Mouse (Mus musculus) liver, embryonic 16.5 days (tissue): ENCODE measurements around the gene Cers6. TPM values are rescaled to one million over a fixed set of nuclear protein-coding genes. Genes with fewer than 3 reads are reported as not detected.

Source experiments
- ATAC-seq: fragments of 200-750 bp; cut with Nextera tagmentation; 2 replicates; pipeline ENCODE4 v1.8.0; 2017; ENCODE audit warnings: low read depth, mild to moderate bottlenecking, moderate number of reproducible peaks, moderate library complexity
- H3K27ac ChIP-seq: fragments of 300-500 bp; sonication (generic); 2 replicates; pipeline ENCODE4 v1.5.1; 2014; ENCODE audit warnings: mild to moderate bottlenecking, low read length
- H3K27me3 ChIP-seq: fragments of 300-500 bp; sonication (generic); 2 replicates; pipeline ENCODE4 v1.6.1; 2014; ENCODE audit warnings: low read depth, low read length, mixed read lengths; ENCODE audit not compliant: control insufficient read depth, insufficient read depth
- H3K36me3 ChIP-seq: fragments of 300-500 bp; sonication (generic); 2 replicates; pipeline ENCODE4 v1.6.1; 2014; ENCODE audit warnings: mild to moderate bottlenecking; ENCODE audit not compliant: control insufficient read depth, insufficient read depth
- H3K4me1 ChIP-seq: fragments of 300-500 bp; sonication (generic); 2 replicates; pipeline ENCODE4 v1.6.1; 2014; ENCODE audit warnings: low read depth, low read length, mixed read lengths; ENCODE audit not compliant: control insufficient read depth
- H3K4me2 ChIP-seq: fragments of 300-500 bp; sonication (generic); 2 replicates; pipeline ENCODE4 v1.6.1; 2014; ENCODE audit warnings: low read depth, low read length, mixed read lengths
- H3K4me3 ChIP-seq: fragments of 300-500 bp; sonication (generic); 2 replicates; pipeline ENCODE4 v1.5.1; 2014; ENCODE audit warnings: low read depth, mild to moderate bottlenecking, low read length
- H3K9ac ChIP-seq: fragments of 300-500 bp; sonication (generic); 2 replicates; pipeline ENCODE4 v1.6.1; 2014; ENCODE audit warnings: low read depth, low read length
- H3K9me3 ChIP-seq: fragments of 300-500 bp; sonication (generic); replicated peaks from 2 replicates; pipeline ENCODE4 v1.6.1; 2016; ENCODE audit warnings: low read length; ENCODE audit not compliant: control insufficient read depth
- WGBS: fragments of 180-500 bp; shearing (Covaris S2); extraction: QIAGEN DNeasy Blood & Tissue Kit; methylation state at CpG from one replicate; pipeline ENCODE4 v1.1.7; 2014; ENCODE audit not compliant: insufficient replicate concordance; 5-methylcytosine and 5-hydroxymethylcytosine counted together
- polyA plus RNA-seq: library from polyadenylated mRNA; unstranded; fragments of >200 nt; fragmentation: Nextera tagmentation; extraction: Ambion mirVana; gene quantifications from 2 replicates; pipeline ENCODE4 v1.2.1, GENCODE M21; 2015

Gene Cers6
- polyA plus RNA-seq, 1 experiment from 2014 or later: 10.7 TPM

DNA sequence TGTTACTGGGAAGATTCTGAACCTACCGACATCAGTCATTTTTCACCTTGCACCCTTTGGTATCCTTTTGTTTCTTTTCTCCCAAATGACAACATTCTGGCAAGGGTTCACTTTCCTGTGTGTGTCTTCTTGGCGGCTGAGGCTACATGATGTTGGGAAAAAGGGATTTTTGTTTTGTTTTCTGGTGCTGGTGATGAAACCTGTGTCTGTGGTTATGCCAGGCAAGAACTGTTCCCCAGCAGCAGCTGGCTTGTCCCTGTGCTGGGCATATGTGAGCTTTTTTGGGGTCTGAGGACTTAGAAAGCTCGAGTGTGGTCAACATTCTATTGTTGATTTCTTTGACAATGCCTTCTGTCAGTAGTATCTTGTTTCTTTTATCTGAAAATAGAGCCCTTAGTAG is 45.7 kb downstream of the Cers6 start:
- Histone ChIP-seq H3K9ac (no peak overlapping the region), H3K9me3 (no peaks in the 10 kb centered on the region), H3K27ac (no peak overlapping the region), H3K36me3 (no peaks in the 10 kb centered on the region), H3K27me3 (no peaks in the 10 kb centered on the region), H3K4me2 (no peak overlapping the region), H3K4me1 (peaks cover 3% of the 10 kb centered on the region; the same call in 1 of the 2 replicates), H3K4me3 (no peak overlapping the region)
- WGBS: 60% methylated on average over 3 of the region's 3 CpGs
- ATAC-seq: no peak

DNA sequence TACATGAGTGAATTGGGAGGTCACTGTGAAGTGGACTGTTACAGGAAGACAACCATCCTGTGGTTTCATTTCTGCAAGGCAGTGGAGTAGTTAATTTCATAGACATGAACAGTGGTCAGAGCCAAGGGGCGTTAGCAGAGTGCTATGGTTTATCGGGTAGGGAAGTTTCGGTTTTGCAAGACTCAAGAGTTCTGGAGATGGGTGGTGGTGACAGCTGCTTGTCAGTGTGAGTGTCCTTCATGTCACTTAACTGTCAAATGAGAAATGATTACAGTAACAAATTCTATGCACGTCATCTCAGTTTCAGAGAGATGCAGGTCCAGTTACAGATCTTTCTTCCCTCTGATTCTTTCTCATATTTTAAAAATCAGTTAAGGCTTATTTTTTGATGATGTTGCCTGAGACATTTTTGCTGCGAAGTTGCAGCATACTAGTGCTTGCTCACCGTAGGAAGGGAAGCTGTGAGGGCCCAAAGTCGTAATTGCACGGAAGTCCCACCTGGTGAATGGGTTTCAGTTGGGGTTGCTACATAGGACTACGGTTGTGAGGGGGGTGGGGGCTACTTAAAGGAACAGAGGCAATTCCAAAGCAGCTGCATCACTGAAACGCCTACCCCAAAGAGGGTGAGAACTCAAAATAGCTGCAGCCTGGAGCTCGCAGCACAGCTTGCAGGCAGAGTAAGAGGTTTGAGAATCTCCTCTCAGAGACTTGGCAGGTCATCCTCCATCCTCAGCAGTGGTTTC is 46.7 kb downstream of the Cers6 start:
- 22% methylated on average over 11 of the region's 11 CpGs for WGBS
- H3K4me2 ChIP-seq: peak overlapping the region; percentile 39
- no peak overlapping the region for H3K9ac ChIP-seq
- ATAC-seq: peak; percentile 54
- no peaks in the 10 kb centered on the region for H3K9me3 ChIP-seq
- H3K4me3 ChIP-seq: no peak overlapping the region
- H3K27me3 ChIP-seq: no peaks in the 10 kb centered on the region
- no peak overlapping the region for H3K27ac ChIP-seq
- peaks cover 3% of the 10 kb centered on the region; the same call in 1 of the 2 replicates for H3K4me1 ChIP-seq
- H3K36me3 ChIP-seq: no peaks in the 10 kb centered on the region

DNA sequence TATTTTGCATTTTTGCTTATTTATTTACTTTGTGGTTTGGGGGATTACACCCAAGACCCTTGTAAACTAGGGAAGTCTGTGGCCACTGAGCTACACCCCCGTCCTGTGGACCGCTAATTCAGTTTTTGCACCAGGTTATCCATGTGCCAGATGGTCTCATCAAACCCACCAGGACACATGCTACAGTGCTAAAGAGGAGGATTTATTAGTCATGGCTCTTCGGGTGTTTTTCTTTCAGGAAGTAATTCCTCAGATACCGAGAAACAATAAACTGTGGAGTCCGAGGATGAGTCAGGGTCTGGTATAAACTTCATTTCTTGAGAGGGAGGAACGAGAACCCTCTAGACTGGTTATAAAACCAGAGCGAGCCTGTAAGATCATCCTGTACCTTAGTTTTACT is 49.5 kb downstream of the Cers6 start:
- no peak for ATAC-seq
- WGBS: 59% methylated on average over 7 of the region's 7 CpGs
- Histone ChIP-seq H3K9ac (no peak overlapping the region), H3K9me3 (no peaks in the 10 kb centered on the region), H3K27me3 (no peaks in the 10 kb centered on the region), H3K4me3 (no peak overlapping the region), H3K4me2 (no peak overlapping the region), H3K4me1 (peaks cover 3% of the 10 kb centered on the region; the same call in 1 of the 2 replicates), H3K27ac (no peak overlapping the region), H3K36me3 (no peaks in the 10 kb centered on the region)

DNA sequence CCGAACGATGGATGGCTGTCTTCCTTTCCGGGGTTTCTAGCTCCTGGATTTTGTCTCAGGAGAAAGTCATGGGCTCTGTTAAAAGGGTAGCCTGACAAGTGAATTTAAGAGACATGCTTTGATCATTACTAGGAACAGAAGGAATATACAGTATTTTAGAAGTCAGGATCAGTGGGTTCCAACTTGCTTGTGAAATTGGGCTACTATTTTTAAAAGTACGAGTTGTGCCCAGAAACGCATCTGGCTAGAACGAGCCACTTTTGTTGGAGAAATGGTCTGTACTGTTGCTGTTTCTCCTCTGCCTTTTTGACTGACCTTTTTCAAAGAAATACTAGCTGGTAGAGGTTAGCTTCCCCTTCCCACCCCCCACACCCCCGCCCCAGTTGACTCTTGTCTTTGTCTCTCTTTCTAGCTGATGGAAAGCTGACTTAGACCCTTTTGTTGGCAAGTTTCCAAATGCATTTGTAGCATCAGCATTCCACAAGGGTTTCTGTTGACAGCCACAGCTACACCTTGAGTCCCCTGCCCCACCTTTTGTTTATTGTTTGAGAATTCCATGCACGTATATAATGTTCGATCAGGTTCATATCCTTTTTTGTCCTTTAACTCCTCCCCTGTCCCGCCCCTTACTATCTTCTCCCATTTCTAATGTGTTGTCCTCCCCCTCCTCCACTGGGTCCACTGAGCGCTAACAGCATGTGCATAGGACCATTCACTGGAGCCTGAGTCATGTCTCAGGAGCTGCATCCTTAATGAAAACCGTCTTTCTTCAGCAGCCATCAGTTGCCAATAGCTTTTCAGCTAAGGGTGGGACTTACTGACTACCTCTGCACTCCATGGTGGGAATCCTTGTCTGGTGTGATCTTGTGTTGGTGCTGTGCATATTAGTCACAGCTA is 50.6 kb downstream of the Cers6 start:
- Histone ChIP-seq H3K4me2 (no peak overlapping the region), H3K27me3 (no peaks in the 10 kb centered on the region), H3K4me3 (no peak overlapping the region), H3K9me3 (no peaks in the 10 kb centered on the region), H3K4me1 (peaks cover 3% of the 10 kb centered on the region; the same call in 1 of the 2 replicates), H3K27ac (no peak overlapping the region), H3K36me3 (no peaks in the 10 kb centered on the region), H3K9ac (no peak overlapping the region)
- WGBS: 75% methylated on average over 12 of the region's 12 CpGs
- ATAC-seq: no peak

DNA sequence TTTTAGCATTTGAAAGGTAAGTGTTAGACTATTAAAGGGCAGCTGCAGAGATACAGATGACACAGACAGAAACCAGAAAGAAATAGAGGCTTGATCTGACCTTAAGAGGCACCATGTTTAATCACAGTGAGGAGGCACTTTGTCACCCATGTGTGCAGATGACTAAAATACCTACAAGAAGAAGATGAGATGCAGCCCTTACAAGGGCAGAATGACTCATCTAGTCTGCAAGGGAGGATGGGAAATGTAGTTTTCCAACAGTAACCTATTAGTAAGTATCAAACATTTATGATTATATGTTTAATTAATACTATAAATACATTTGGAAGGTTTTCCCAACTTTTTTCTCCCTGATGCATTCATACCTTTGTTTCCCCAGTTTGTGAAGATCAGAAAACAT is 54.5 kb downstream of the Cers6 start:
- H3K9me3 ChIP-seq: no peaks in the 10 kb centered on the region
- H3K27me3 ChIP-seq: no peaks in the 10 kb centered on the region
- H3K27ac ChIP-seq: no peak overlapping the region
- no peaks in the 10 kb centered on the region for H3K4me1 ChIP-seq
- no peak for ATAC-seq
- no peak overlapping the region for H3K4me3 ChIP-seq
- H3K4me2 ChIP-seq: no peak overlapping the region
- no peaks in the 10 kb centered on the region for H3K36me3 ChIP-seq
- H3K9ac ChIP-seq: no peak overlapping the region

DNA sequence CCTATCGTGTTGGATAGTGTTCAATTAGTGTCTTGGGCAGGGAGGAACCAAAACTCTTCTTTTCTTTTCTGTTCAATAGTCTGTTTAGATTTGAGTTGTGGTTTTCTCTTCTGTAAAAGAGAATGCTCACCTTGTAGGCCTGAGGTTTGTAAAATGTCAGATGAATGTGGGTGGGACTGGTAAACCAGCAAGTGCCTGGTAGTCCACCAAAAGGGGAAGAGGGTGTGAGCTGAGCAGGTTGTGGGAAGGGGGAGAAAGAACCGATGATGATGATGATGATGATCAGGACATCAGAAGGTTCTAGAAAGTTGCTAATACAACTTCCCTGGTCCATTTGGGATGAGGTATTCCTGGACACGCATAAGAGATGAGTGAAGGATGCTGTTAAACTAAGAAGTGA is 55.1 kb downstream of the Cers6 start:
- H3K9ac ChIP-seq: no peak overlapping the region
- no peaks in the 10 kb centered on the region for H3K27me3 ChIP-seq
- H3K4me2 ChIP-seq: no peak overlapping the region
- no peaks in the 10 kb centered on the region for H3K4me1 ChIP-seq
- no peaks in the 10 kb centered on the region for H3K36me3 ChIP-seq
- no peak for ATAC-seq
- H3K4me3 ChIP-seq: no peak overlapping the region
- H3K27ac ChIP-seq: no peak overlapping the region
- 61% methylated on average over 3 of the region's 3 CpGs for WGBS
- no peaks in the 10 kb centered on the region for H3K9me3 ChIP-seq

DNA sequence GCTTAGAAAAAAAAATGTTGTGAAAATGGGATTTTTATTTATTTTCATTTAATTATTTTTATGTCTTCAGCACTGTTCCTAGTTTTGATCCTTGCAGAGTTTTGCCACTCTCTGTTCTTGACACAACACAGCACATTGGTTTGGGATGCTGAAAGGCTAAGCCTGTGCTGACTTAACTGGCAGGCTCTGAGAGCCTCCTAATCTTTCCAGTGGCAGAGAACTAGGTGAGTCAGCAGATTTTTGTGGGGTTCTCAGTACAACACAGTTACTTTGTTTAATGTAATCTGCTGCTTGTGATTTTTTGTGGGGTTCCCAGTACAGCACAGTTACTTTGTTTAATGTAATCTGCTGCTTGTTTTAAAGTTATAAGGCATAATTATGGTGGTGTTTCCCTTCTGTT is 55.8 kb downstream of the Cers6 start:
- no peak overlapping the region for H3K9ac ChIP-seq
- H3K27ac ChIP-seq: no peak overlapping the region
- no peaks in the 10 kb centered on the region for H3K4me1 ChIP-seq
- H3K27me3 ChIP-seq: no peaks in the 10 kb centered on the region
- no peak overlapping the region for H3K4me2 ChIP-seq
- no peaks in the 10 kb centered on the region for H3K9me3 ChIP-seq
- H3K4me3 ChIP-seq: no peak overlapping the region
- no peaks in the 10 kb centered on the region for H3K36me3 ChIP-seq
- ATAC-seq: no peak

DNA sequence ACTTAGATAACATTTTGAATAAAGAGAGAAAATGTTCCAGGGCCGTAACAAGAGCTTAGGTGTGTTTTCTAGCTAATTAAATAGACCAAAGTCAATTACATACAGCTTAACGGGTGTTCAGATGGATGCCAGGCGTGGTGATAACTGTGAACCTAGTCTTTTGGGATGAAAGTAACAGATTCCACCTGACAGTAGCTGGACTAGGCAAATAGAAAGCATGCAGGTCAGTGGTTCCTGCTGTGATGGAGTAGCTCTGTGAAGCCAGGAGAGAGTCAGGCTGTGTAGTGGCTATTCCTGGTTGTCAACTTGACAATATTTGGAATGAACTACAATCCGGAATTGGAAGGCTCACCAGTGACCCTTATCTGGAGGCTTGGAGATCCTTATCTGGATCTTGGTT is 56.3 kb downstream of the Cers6 start:
- no peak for ATAC-seq
- no peaks in the 10 kb centered on the region for H3K27me3 ChIP-seq
- WGBS: 65% methylated on average over 4 of the region's 4 CpGs

DNA sequence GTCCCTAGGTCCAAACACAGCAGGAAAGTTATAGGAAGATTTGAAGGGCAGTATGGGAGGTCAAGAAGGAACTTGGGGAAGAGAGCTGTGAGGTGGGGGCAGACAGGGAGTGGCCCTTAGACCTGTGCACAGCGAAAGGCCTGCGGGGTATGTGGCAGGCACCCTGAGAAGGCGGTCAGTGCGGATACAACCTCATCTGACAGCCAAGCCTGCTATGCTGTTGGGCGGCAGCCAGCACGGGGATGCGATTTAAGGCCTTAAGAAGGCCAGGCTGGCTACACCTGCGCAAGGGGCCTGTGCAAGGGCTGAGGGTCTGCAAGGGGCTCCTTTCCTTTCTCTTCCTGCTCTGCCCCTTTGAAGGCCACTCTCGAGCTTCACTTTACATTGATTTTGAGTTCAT is 63.1 kb downstream of the Cers6 start:
- Histone ChIP-seq H3K9ac (no peak overlapping the region), H3K27ac (no peak overlapping the region), H3K27me3 (no peaks in the 10 kb centered on the region), H3K4me1 (no peaks in the 10 kb centered on the region), H3K36me3 (no peaks in the 10 kb centered on the region), H3K4me3 (no peak overlapping the region), H3K4me2 (no peak overlapping the region), H3K9me3 (no peaks in the 10 kb centered on the region)
- ATAC-seq: no peak
- 82% methylated on average over 9 of the region's 9 CpGs for WGBS

More for the DNA sequence above, 56.3 kb downstream of the Cers6 start:
- Histone ChIP-seq H3K4me3 (no peak overlapping the region), H3K4me2 (no peak overlapping the region), H3K9me3 (no peaks in the 10 kb centered on the region), H3K36me3 (no peaks in the 10 kb centered on the region), H3K9ac (no peak overlapping the region), H3K4me1 (no peaks in the 10 kb centered on the region), H3K27ac (no peak overlapping the region)
